Mouse (Mus musculus) MEL (cell line): Measurements from ENCODE around the gene Nek10. TPM values are rescaled to one million over a fixed set of nuclear protein-coding genes. Genes with fewer than 3 reads are reported as not detected.

Source experiments
- DNase-seq: peaks from one replicate; pipeline ENCODE4 v3.0.0; 2011; ENCODE audit warnings: low read depth, low spot score
- H3K27ac ChIP-seq: 2 replicates; pipeline ENCODE4 v1.5.1; 2012; ENCODE audit warnings: low read depth, mild to moderate bottlenecking, control low read depth, low read length, moderate library complexity; ENCODE audit not compliant: control insufficient read depth
- H3K27me3 ChIP-seq, 2 experiments: fragments of 150-350 bp in 1 of 2; sonication (generic) in 1 of 2; 2 replicates each; pipeline ENCODE4 v1.6.1; 2012; ENCODE audit warnings: low read length in 2 of 2, mild to moderate bottlenecking in 2 of 2, improper control_type of control experiment in 1 of 2, moderate library complexity in 1 of 2; ENCODE audit not compliant: insufficient read depth in 2 of 2, control insufficient read depth in 1 of 2
- H3K36me3 ChIP-seq, 2 experiments: 2 replicates each; pipeline ENCODE4 v1.6.1; 2012 to 2014; ENCODE audit warnings: low read length in 2 of 2, improper control_type of control experiment in 1 of 2, inconsistent platforms in 1 of 2, mild to moderate bottlenecking in 1 of 2; ENCODE audit not compliant: insufficient read depth in 2 of 2, control insufficient read depth in 1 of 2
- H3K4me1 ChIP-seq, 2 experiments: fragments of 150-350 bp in 1 of 2; sonication (generic) in 1 of 2; 2 replicates each; pipeline ENCODE4 v1.6.1; 2012; ENCODE audit warnings: low read length in 2 of 2, improper control_type of control experiment in 1 of 2, mild to moderate bottlenecking in 1 of 2; ENCODE audit not compliant: insufficient read depth in 2 of 2, control insufficient read depth in 1 of 2
- H3K4me3 ChIP-seq, 2 experiments: fragments of 150-350 bp in 1 of 2; sonication (generic) in 1 of 2; 2 replicates each; pipeline ENCODE4 v1.5.1; 2012; ENCODE audit warnings: low read depth in 2 of 2, low read length in 2 of 2, mild to moderate bottlenecking in 2 of 2, moderate library complexity in 2 of 2, control low read depth in 1 of 2, improper control_type of control experiment in 1 of 2; ENCODE audit not compliant: control insufficient read depth in 1 of 2, insufficient read depth in 1 of 2
- H3K79me2 ChIP-seq: 2 replicates; pipeline ENCODE4 v1.6.1; 2012; ENCODE audit warnings: mild to moderate bottlenecking, low read length, moderate library complexity; ENCODE audit not compliant: control insufficient read depth, poor library complexity, insufficient read depth
- H3K9ac ChIP-seq: 2 replicates; pipeline ENCODE4 v1.6.1; 2012; ENCODE audit warnings: low read depth, mild to moderate bottlenecking, control low read depth, low read length, moderate library complexity; ENCODE audit not compliant: control insufficient read depth, poor library complexity, severe bottlenecking
- H3K9me3 ChIP-seq: fragments of 150-350 bp; sonication (generic); replicated peaks from 2 replicates; pipeline ENCODE4 v1.6.1; 2012; ENCODE audit warnings: mild to moderate bottlenecking, low read length, improper control_type of control experiment, moderate library complexity; ENCODE audit not compliant: insufficient read depth
- BHLHE40 ChIP-seq: IDR thresholded peaks from 2 replicates; pipeline ENCODE4 v1.6.1; 2012; ENCODE audit warnings: low read depth, mild to moderate bottlenecking, inconsistent platforms, low read length, improper control_type of control experiment, borderline replicate concordance
- CHD1 ChIP-seq: IDR thresholded peaks from 2 replicates; pipeline ENCODE4 v1.6.1; 2012; ENCODE audit warnings: low read depth, mild to moderate bottlenecking, inconsistent platforms, low read length, improper control_type of control experiment
- CHD2 ChIP-seq: IDR thresholded peaks from 2 replicates; pipeline ENCODE4 v1.6.1; 2011; ENCODE audit warnings: low read length, improper control_type of control experiment
- E2F4 ChIP-seq: IDR thresholded peaks from 2 replicates; pipeline ENCODE4 v1.6.1; 2011; ENCODE audit warnings: low read depth, low read length, improper control_type of control experiment, borderline replicate concordance
- ELF1 ChIP-seq: IDR thresholded peaks from 2 replicates; pipeline ENCODE4 v1.6.1; 2014; ENCODE audit warnings: low read depth, mild to moderate bottlenecking, inconsistent platforms, low read length, improper control_type of control experiment, moderate library complexity
- EP300 ChIP-seq, 2 experiments: IDR thresholded peaks; 2 replicates each; pipeline ENCODE4 v1.6.1; 2011; ENCODE audit warnings: improper control_type of control experiment in 2 of 2, low read length in 2 of 2, low read depth in 1 of 2, mild to moderate bottlenecking in 1 of 2
- HCFC1 ChIP-seq: IDR thresholded peaks from 2 replicates; pipeline ENCODE4 v1.6.1; 2012; ENCODE audit warnings: low read depth, mild to moderate bottlenecking, inconsistent platforms, low read length, improper control_type of control experiment, moderate library complexity
- MAX ChIP-seq: IDR thresholded peaks from 2 replicates; pipeline ENCODE4 v1.6.1; 2011; ENCODE audit warnings: low read length, improper control_type of control experiment
- MAZ ChIP-seq: IDR thresholded peaks from 2 replicates; pipeline ENCODE4 v1.6.1; 2012; ENCODE audit warnings: low read depth, mild to moderate bottlenecking, inconsistent platforms, low read length, improper control_type of control experiment
- MEF2A ChIP-seq: IDR thresholded peaks from 2 replicates; pipeline ENCODE4 v1.6.1; 2014; ENCODE audit warnings: low read depth, mild to moderate bottlenecking, inconsistent platforms, low read length, improper control_type of control experiment; ENCODE audit not compliant: poor library complexity, insufficient replicate concordance, severe bottlenecking; ENCODE audit errors: extremely low read depth
- MYB ChIP-seq: IDR thresholded peaks from 2 replicates; pipeline ENCODE4 v1.6.1; 2011; ENCODE audit warnings: mild to moderate bottlenecking, low read depth, low read length, improper control_type of control experiment
- MYC ChIP-seq: IDR thresholded peaks from 2 replicates; pipeline ENCODE4 v1.6.1; 2011; ENCODE audit warnings: low read depth, mild to moderate bottlenecking, low read length, improper control_type of control experiment, moderate library complexity
- POLR2A ChIP-seq, 2 experiments: IDR thresholded peaks; 2 replicates each; pipeline ENCODE4 v1.6.1; 2011 to 2012; ENCODE audit warnings: low read length in 2 of 2, mild to moderate bottlenecking in 2 of 2, control low read depth in 1 of 2, improper control_type of control experiment in 1 of 2, low read depth in 1 of 2, moderate library complexity in 1 of 2; ENCODE audit not compliant: control insufficient read depth in 1 of 2, insufficient read depth in 1 of 2, poor library complexity in 1 of 2
- RAD21 ChIP-seq: IDR thresholded peaks from 2 replicates; pipeline ENCODE4 v1.6.1; 2011; ENCODE audit warnings: mild to moderate bottlenecking, low read depth, low read length, improper control_type of control experiment
- TBP ChIP-seq: IDR thresholded peaks from 2 replicates; pipeline ENCODE4 v1.8.0; 2011; ENCODE audit warnings: low read depth, low read length, improper control_type of control experiment
- TCF12 ChIP-seq: IDR thresholded peaks from 2 replicates; pipeline ENCODE4 v1.6.1; 2014; ENCODE audit warnings: low read depth, mild to moderate bottlenecking, inconsistent platforms, low read length, improper control_type of control experiment, moderate library complexity
- ZMIZ1 ChIP-seq: IDR thresholded peaks from 2 replicates; pipeline ENCODE4 v1.6.1; 2012; ENCODE audit warnings: low read depth, mild to moderate bottlenecking, inconsistent platforms, low read length, improper control_type of control experiment, moderate library complexity
- ZNF384 ChIP-seq: IDR thresholded peaks from 2 replicates; pipeline ENCODE4 v1.6.1; 2012; ENCODE audit warnings: low read depth, mild to moderate bottlenecking, inconsistent platforms, low read length, improper control_type of control experiment
- polyA plus RNA-seq, 2 experiments: library from polyadenylated mRNA; stranded (reverse) in 1 of 2; unstranded in 1 of 2; fragments of >175 nt in 1 of 2; fragments of >200 nt in 1 of 2; gene quantifications; 2 replicates each; pipeline versions ENCODE4 v1.2.1 to v1.2.4; 2012; ENCODE audit warnings: low replicate concordance in 2 of 2, low read depth in 1 of 2; ENCODE audit not compliant: insufficient read length in 2 of 2, insufficient read depth in 1 of 2, missing spikeins in 1 of 2
- total RNA-seq: library from RNA; depleted of rRNA; stranded (reverse); fragments of 300-350 nt; gene quantifications from 2 replicates; pipeline ENCODE4 v1.2.3, GENCODE M21; 2012

Nek10 gene
- total and polyA plus RNA-seq, 3 experiments: not detected

GRCm38 (mm10) chr14:14870463-14870862, 67.2 kb downstream of the Nek10 start:
- H3K36me3 ChIP-seq: no peaks in the 10 kb centered on the region
- no peak overlapping the region for H3K27ac ChIP-seq
- no peak for DNase-seq
- H3K4me3 ChIP-seq: no peak overlapping the region
- no peaks in the 10 kb centered on the region for H3K27me3 ChIP-seq
- no peaks in the 10 kb centered on the region for H3K9me3 ChIP-seq
- H3K79me2 ChIP-seq: no peaks in the 10 kb centered on the region
- no peak for TF ChIP-seq TCF12
- TF ChIP-seq BHLHE40: no peak
- no peak for TF ChIP-seq MYC
- TF ChIP-seq CHD2: no peak
- TF ChIP-seq MAX: no peak
- TF ChIP-seq ZNF384: no peak
- TF ChIP-seq MEF2A: no peak
- TF ChIP-seq MAZ: no peak
- TF ChIP-seq HCFC1: no peak
- TF ChIP-seq ZMIZ1: no peak
- no peak for TF ChIP-seq ELF1
- TF ChIP-seq EP300 (IDR thresholded peaks at IDR 0.05; ENCODE audit: low read depth in 1 of 2, low read length in 2 of 2): no peak
- TF ChIP-seq RAD21: no peak
- no peak for TF ChIP-seq MYB
- TF ChIP-seq CHD1: no peak
- no peak for TF ChIP-seq POLR2A (IDR thresholded peaks at IDR 0.05; ENCODE audit: control insufficient read depth in 1 of 2, insufficient read depth in 1 of 2, low read depth in 1 of 2, low read length in 2 of 2, poor library complexity in 1 of 2)
- no peak for TF ChIP-seq E2F4
- no peaks in the 10 kb centered on the region for H3K4me1 ChIP-seq
- H3K9ac ChIP-seq: no peak overlapping the region

- H3K9me3 ChIP-seq: no peaks in the 10 kb centered on the region
- TF ChIP-seq ZMIZ1 (no peak), TBP (no peak)
- H3K4me3 ChIP-seq: no peak overlapping the region
- DNase-seq: no peak
- no peaks in the 10 kb centered on the region for H3K79me2 ChIP-seq
- H3K27me3 ChIP-seq: no peaks in the 10 kb centered on the region
- H3K36me3 ChIP-seq: no peaks in the 10 kb centered on the region
- H3K4me1 ChIP-seq: no peaks in the 10 kb centered on the region
- H3K9ac ChIP-seq: no peak overlapping the region
- H3K27ac ChIP-seq: no peak overlapping the region
Measured at GRCm38 (mm10) chr14:14871121-14871520, 67.9 kb downstream of the Nek10 start.
